Mouse (Mus musculus): ENCODE measurements around the gene Efcab3. TPM values are rescaled to one million over a fixed set of nuclear protein-coding genes. Genes with fewer than 3 reads are reported as not detected.
"Not testable (repeated sequence)": the region's sequence is repeated elsewhere in the genome, so short reads cannot be mapped to it uniquely, and the experiment has no call there.

Gene Efcab3
- polyA plus RNA-seq (2015; fragmentation: Nextera tagmentation; extraction: Ambion mirVana) = not detected in 2 replicates

DNA sequence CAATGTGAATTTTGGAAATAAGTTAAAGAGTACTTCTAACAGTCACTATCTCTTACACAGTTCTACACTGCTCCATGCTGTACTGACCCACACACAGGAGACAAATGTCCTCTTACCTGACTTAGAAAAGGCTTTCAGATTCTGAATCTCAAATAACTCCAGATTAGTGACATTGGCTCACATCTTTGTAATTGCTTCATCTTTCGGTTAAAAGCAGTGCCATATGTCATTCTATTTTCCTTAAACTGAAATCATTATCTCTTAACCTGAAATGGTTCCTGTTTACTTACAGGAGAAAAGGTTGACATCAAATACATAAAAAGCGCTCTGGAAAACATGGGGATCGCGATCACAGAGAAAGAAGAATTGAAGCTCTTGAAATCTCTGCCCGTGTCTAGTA, at the start of gene Efcab3:
TSS of gene Efcab3 (plus strand) at position 301 of the 400 bp plus-strand sequence.
- Histone ChIP-seq H3K36me3 (no peaks in the 10 kb centered on the region), H3K4me1 (replicated peaks) (no peaks in the 10 kb centered on the region), H3K9ac (no peak within 1 kb of the TSS), H3K9me3 (0 out of 2 replicates have a peak, but pooled peaks cover 8% of the 10 kb centered on the region), H3K4me3 (no peak within 1 kb of the TSS), H3K27me3 (no peaks in the 10 kb centered on the region), H3K27ac (no peak within 1 kb of the TSS), H3K4me2 (no peak within 1 kb of the TSS)
- no peak for ATAC-seq (ENCODE audit: low FRiP score)
- WGBS = 90% methylated on average over 5 of the region's 5 CpGs

DNA sequence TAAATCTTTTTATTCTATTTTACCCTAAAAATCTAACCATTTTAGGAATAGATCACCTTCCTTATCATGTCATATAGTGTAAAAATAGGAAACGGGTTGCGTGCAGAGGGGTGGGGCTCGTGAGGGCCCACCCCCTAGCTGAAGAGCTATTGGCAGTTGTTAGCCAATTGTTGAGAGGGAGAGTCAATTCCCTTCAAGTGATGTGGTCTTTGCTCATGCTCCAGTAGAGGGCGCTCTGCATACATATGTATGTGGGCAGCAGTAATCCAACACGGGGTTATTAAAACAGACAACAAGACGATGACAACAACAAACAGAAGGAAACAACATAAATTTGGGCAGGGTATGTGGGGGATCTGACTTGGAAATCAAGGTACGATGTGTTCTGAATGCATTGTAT, 42.3 kb upstream of the Efcab3 start:
- H3K4me3 ChIP-seq = no peak overlapping the region
- no peaks in the 10 kb centered on the region for H3K36me3 ChIP-seq
- no peaks in the 10 kb centered on the region for H3K9me3 ChIP-seq
- no peaks in the 10 kb centered on the region for H3K27me3 ChIP-seq
- no peak for ATAC-seq (ENCODE audit: low FRiP score)
- H3K4me1 ChIP-seq (replicated peaks) = no peaks in the 10 kb centered on the region
- H3K27ac ChIP-seq = no peak overlapping the region
- 74% methylated on average over 7 of the region's 7 CpGs for WGBS
- no peak overlapping the region for H3K9ac ChIP-seq
- H3K4me2 ChIP-seq = no peak overlapping the region

DNA sequence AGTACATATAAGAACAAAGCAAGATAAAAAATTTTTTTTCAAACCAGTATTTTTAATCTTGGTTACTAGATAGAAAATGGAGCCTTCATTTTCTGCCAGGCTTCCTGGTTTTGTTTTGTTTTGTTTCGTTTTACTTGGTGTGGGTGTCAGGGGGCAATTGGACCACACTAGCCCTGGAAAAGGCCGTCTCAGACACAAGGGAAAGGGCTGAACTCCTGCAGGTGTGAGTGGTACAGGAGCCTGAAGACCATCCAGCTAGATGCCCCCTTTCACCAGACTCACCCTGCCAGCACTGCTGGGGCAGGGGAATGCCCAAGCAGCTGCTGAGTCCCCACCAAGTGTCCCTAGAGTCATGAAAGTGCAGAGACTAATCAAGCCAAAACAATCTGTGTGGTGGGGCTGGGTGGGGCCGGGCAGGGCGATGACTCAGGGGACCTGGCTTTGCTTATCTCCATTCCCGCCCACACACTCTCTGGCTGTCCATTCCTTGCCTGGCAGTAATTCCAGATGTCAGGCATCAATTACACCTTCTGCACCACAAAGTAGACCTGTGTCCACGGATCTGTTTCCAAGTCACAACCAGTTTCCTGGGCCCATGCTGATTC, 34.5 kb upstream of the Efcab3 start:
- no peak overlapping the region for H3K4me3 ChIP-seq
- H3K9me3 ChIP-seq = no peaks in the 10 kb centered on the region
- H3K27me3 ChIP-seq = no peaks in the 10 kb centered on the region
- 0 out of 2 replicates have a peak, but pooled peaks cover 4% of the 10 kb centered on the region for H3K4me1 ChIP-seq (replicated peaks)
- no peaks in the 10 kb centered on the region for H3K36me3 ChIP-seq
- no peak overlapping the region for H3K9ac ChIP-seq
- H3K27ac ChIP-seq = no peak overlapping the region
- H3K4me2 ChIP-seq = no peak overlapping the region
- no peak for ATAC-seq (ENCODE audit: low FRiP score)
- WGBS = 71% methylated on average over 6 of the region's 6 CpGs

DNA sequence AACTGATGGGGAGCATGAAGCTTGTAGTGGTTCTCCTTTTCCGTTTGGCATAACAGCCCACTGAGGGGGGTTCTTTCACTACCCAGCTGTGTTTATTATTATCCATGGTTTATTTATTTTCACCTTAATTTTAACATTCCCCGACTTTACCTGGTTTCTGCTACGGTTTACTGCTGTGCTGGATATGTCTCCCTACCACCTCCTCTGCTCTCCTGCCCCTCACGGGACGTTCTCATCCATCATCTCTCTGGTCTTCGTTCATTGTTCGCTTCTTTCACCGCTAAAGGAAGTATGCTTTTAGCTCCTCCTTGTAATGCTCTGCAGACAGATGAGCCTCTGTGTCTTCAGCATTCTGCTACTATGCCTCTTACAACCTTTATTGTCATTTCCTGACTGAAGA, 33.9 kb upstream of the Efcab3 start:
- H3K4me2 ChIP-seq = no peak overlapping the region
- no peaks in the 10 kb centered on the region for H3K9me3 ChIP-seq
- no peaks in the 10 kb centered on the region for H3K36me3 ChIP-seq
- ATAC-seq (ENCODE audit: low FRiP score) = no peak
- H3K4me3 ChIP-seq = no peak overlapping the region
- WGBS = 85% methylated on average over 8 of the region's 8 CpGs
- H3K27me3 ChIP-seq = no peaks in the 10 kb centered on the region
- H3K9ac ChIP-seq = no peak overlapping the region
- H3K27ac ChIP-seq = no peak overlapping the region
- H3K4me1 ChIP-seq (replicated peaks) = 0 out of 2 replicates have a peak, but pooled peaks cover 4% of the 10 kb centered on the region

DNA sequence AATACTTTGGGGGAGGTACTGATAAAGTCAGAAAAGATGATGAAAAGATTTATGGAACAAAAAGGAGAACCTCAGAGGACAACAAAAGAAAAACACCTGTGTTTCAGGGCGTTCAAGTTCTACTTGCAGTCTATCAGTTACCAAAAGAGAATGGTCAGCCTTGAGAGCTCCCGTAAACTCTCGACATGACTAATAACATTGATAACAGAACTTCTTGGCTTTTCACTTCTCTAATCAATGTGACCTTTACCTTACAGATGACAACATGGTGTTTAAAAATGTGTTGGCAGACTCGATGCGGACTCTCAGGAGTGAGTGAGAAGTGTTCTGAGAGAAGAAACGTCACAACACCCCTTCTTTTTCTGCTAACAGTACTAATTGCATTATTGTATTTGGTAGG, 33.2 kb upstream of the Efcab3 start:
- 86% methylated on average over 6 of the region's 6 CpGs for WGBS

GRCm38 (mm10) chr11:105031103-105031502, 32.3 kb upstream of the Efcab3 start:
- H3K9ac ChIP-seq = no peak overlapping the region
- no peaks in the 10 kb centered on the region for H3K27me3 ChIP-seq
- ATAC-seq (ENCODE audit: low FRiP score) = no peak
- 26% methylated on average over 2 of the region's 2 CpGs for WGBS
- H3K4me1 ChIP-seq (replicated peaks) = 0 out of 2 replicates have a peak, but pooled peaks cover 4% of the 10 kb centered on the region
- H3K36me3 ChIP-seq = no peaks in the 10 kb centered on the region
- no peak overlapping the region for H3K4me2 ChIP-seq
- H3K9me3 ChIP-seq = no peaks in the 10 kb centered on the region
- no peak overlapping the region for H3K4me3 ChIP-seq
- H3K27ac ChIP-seq = no peak overlapping the region

More for the DNA sequence above, 33.2 kb upstream of the Efcab3 start:
- Histone ChIP-seq H3K4me2 (no peak overlapping the region), H3K36me3 (no peaks in the 10 kb centered on the region), H3K27ac (no peak overlapping the region), H3K4me3 (no peak overlapping the region), H3K27me3 (no peaks in the 10 kb centered on the region), H3K9me3 (no peaks in the 10 kb centered on the region), H3K4me1 (replicated peaks) (0 out of 2 replicates have a peak, but pooled peaks cover 4% of the 10 kb centered on the region), H3K9ac (no peak overlapping the region)
- ATAC-seq (ENCODE audit: low FRiP score) = no peak

GRCm38 (mm10) chr11:105035081-105035480, 28.3 kb upstream of the Efcab3 start:
- H3K4me1 ChIP-seq (replicated peaks) = 0 out of 2 replicates have a peak, but pooled peaks cover 4% of the 10 kb centered on the region
- no peak for ATAC-seq (ENCODE audit: low FRiP score)
- no peak overlapping the region for H3K4me2 ChIP-seq
- H3K9me3 ChIP-seq = no peaks in the 10 kb centered on the region
- H3K4me3 ChIP-seq = no peak overlapping the region
- H3K27me3 ChIP-seq = no peaks in the 10 kb centered on the region
- H3K9ac ChIP-seq = no peak overlapping the region
- H3K27ac ChIP-seq = no peak overlapping the region
- H3K36me3 ChIP-seq = no peaks in the 10 kb centered on the region
- WGBS = 97% methylated on average over 1 of the region's 1 CpGs

GRCm38 (mm10) chr11:105112448-105112847, 49.1 kb downstream of the Efcab3 start:
- H3K4me2 ChIP-seq; H3K36me3 ChIP-seq; H3K4me3 ChIP-seq; H3K9me3 ChIP-seq; H3K27ac ChIP-seq; ATAC-seq (ENCODE audit: low FRiP score); H3K9ac ChIP-seq; H3K27me3 ChIP-seq; H3K4me1 ChIP-seq (replicated peaks): not testable (repeated sequence)
- WGBS = 83% methylated on average over 22 of the region's 22 CpGs

GRCm38 (mm10) chr11:105117814-105118213, 54.4 kb downstream of the Efcab3 start:
- no peaks in the 10 kb centered on the region for H3K9me3 ChIP-seq
- H3K4me1 ChIP-seq (replicated peaks) = no peaks in the 10 kb centered on the region
- 91% methylated on average over 7 of the region's 7 CpGs for whole genome bisulfite sequencing
- H3K36me3 ChIP-seq = no peaks in the 10 kb centered on the region
- no peaks in the 10 kb centered on the region for H3K27me3 ChIP-seq
- no peak for ATAC-seq (ENCODE audit: low FRiP score)
- H3K9ac ChIP-seq = no peak overlapping the region
- H3K27ac ChIP-seq = no peak overlapping the region
- no peak overlapping the region for H3K4me2 ChIP-seq
- H3K4me3 ChIP-seq = no peak overlapping the region

DNA sequence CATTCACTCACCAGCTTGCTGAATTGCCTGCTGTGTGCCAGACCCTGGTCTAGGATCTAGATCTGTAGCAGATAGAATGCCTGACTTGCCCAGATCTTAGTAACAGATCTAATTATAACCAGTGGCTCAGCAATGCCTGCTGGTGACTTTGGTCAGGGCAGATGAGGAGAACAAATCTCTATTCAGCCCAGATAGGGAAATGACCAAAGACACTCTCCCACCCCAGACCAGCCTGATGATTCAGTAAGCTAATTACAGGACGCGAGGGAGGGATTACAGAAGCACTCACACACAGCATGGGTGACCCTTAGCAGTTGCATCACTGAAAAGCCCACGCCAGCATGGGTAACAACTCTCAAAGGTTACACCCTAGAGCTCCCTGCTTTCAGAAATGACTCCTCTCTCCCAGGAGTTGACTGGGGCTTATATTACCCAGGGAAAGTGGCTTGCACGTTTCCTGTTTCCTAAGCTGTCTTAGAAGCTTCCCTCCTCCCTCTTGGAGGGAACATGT, 57.2 kb downstream of the Efcab3 start:
- Histone ChIP-seq H3K9ac (no peak overlapping the region), H3K36me3 (no peaks in the 10 kb centered on the region), H3K4me2 (no peak overlapping the region), H3K9me3 (no peaks in the 10 kb centered on the region), H3K4me3 (no peak overlapping the region), H3K27ac (no peak overlapping the region), H3K27me3 (no peaks in the 10 kb centered on the region), H3K4me1 (replicated peaks) (no peaks in the 10 kb centered on the region)
- ATAC-seq (ENCODE audit: low FRiP score) = no peak
- 44% methylated on average over 4 of the region's 4 CpGs for WGBS

- not testable (repeated sequence) for H3K9ac ChIP-seq; H3K4me1 ChIP-seq (replicated peaks); H3K36me3 ChIP-seq; H3K27me3 ChIP-seq; H3K4me3 ChIP-seq; H3K27ac ChIP-seq; ATAC-seq (ENCODE audit: low FRiP score); H3K9me3 ChIP-seq; H3K4me2 ChIP-seq
- 86% methylated on average over 5 of the region's 5 CpGs for WGBS
Observed at GRCm38 (mm10) chr11:105121792-105122191, 58.4 kb downstream of the Efcab3 start.

GRCm38 (mm10) chr11:105123986-105124385, 60.6 kb downstream of the Efcab3 start:
- H3K4me1 ChIP-seq (replicated peaks) = peaks cover 12% of the 10 kb centered on the region
- no peaks in the 10 kb centered on the region for H3K36me3 ChIP-seq
- 9% methylated on average over 9 of the region's 9 CpGs for WGBS
- H3K4me2 ChIP-seq = no peak overlapping the region
- H3K9me3 ChIP-seq = no peaks in the 10 kb centered on the region
- no peak overlapping the region for H3K27ac ChIP-seq
- H3K9ac ChIP-seq = no peak overlapping the region
- no peak overlapping the region for H3K4me3 ChIP-seq
- no peak for ATAC-seq (ENCODE audit: low FRiP score)
- no peaks in the 10 kb centered on the region for H3K27me3 ChIP-seq

Data from hindbrain, embryonic 13.5 days (tissue).